Mouse (Mus musculus) ES-Bruce4 (cell line): ENCODE data around the gene Fgf18. TPM values are rescaled to one million over a fixed set of nuclear protein-coding genes. Genes with fewer than 3 reads are reported as not detected.

ENCODE experiments used
- H3K27ac ChIP-seq: 2 replicates; pipeline ENCODE4 v1.5.1; 2012; ENCODE audit warnings: low read length, inconsistent platforms; ENCODE audit not compliant: insufficient read depth
- H3K27me3 ChIP-seq: 2 replicates; pipeline ENCODE4 v1.6.1; 2012; ENCODE audit warnings: mild to moderate bottlenecking, low read length, inconsistent platforms; ENCODE audit not compliant: control insufficient read depth, poor library complexity, insufficient read depth, severe bottlenecking
- H3K36me3 ChIP-seq: 2 replicates; pipeline ENCODE4 v1.6.1; 2012; ENCODE audit warnings: inconsistent platforms, mild to moderate bottlenecking, low read length, moderate library complexity; ENCODE audit not compliant: control insufficient read depth, poor library complexity, insufficient read depth, severe bottlenecking
- H3K4me1 ChIP-seq: one replicate; pipeline ENCODE4 v1.8.1; 2011; ENCODE audit warnings: low read length; ENCODE audit not compliant: control insufficient read depth, insufficient read depth
- H3K4me3 ChIP-seq: 2 replicates; pipeline ENCODE4 v1.5.1; 2011; ENCODE audit warnings: low read depth, mild to moderate bottlenecking, low read length
- H3K9ac ChIP-seq: 2 replicates; pipeline ENCODE4 v1.6.1; 2012; ENCODE audit warnings: low read depth, mild to moderate bottlenecking, inconsistent platforms; ENCODE audit not compliant: poor library complexity, severe bottlenecking
- H3K9me3 ChIP-seq: replicated peaks from 2 replicates; pipeline ENCODE4 v1.6.1; 2012; ENCODE audit warnings: mild to moderate bottlenecking, low read length, inconsistent platforms; ENCODE audit not compliant: control insufficient read depth, poor library complexity, insufficient read depth, severe bottlenecking
- CTCF ChIP-seq: IDR thresholded peaks from one replicate; pipeline ENCODE4 v1.8.1; 2011; ENCODE audit warnings: low read depth, low read length
- EP300 ChIP-seq: IDR thresholded peaks from 2 replicates; pipeline ENCODE4 v1.6.1; 2011; ENCODE audit warnings: low read depth, low read length; ENCODE audit not compliant: insufficient read depth
- POLR2A ChIP-seq: IDR thresholded peaks from one replicate; pipeline ENCODE4 v1.8.1; 2011; ENCODE audit warnings: low read length; ENCODE audit not compliant: insufficient read depth
- polyA plus RNA-seq: library from polyadenylated mRNA; stranded (reverse); fragments of >200 nt; gene quantifications from 2 replicates; pipeline ENCODE4 v1.2.4, GENCODE M21; 2011; ENCODE audit warnings: low read depth; ENCODE audit not compliant: missing spikeins, insufficient read depth, insufficient read length

Fgf18 gene
- polyA plus RNA-seq, 1 experiment, result 0.82 TPM

DNA sequence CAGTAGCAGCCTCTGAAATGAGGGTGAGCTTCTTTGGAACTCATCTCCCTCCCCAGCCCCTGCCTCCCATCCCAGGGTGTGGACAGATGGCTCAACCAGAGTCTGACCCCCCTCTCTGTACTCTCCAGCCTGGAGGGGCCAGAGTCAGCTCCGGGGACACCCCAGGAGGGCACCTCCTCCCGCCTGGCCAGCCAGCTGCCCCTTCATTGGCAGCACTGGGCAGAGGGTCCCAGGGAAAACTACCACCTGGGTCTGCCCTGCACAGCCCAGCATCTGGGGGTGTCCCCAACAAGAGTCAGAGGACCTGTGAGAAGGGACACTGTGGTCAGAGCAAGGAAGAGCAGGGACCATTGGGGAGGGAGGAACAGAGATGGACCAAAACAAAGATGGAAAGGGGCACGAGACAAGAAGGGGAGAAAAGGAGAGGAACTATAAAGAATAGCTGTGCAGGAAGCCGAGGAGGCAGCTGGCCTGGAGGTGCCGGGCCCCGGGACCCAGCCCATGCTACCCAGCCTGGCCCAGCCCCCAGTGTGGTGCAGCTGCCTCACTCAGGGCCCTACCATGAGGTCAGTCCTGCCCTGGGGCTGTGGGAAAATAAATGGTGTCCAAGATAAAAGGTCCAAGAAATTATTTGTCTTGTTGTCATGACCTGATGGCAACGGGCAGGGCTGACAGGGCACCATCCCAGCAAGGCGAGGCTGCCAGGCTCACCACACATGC, 14.4 kb downstream of the Fgf18 start:
- Histone ChIP-seq H3K4me3 (no peak overlapping the region), H3K27me3 (no peaks in the 10 kb centered on the region), H3K9ac (no peak overlapping the region), H3K27ac (no peak overlapping the region), H3K4me1 (no peaks in the 10 kb centered on the region), H3K9me3 (no peaks in the 10 kb centered on the region), H3K36me3 (no peaks in the 10 kb centered on the region)
- TF ChIP-seq EP300, result no peak
- TF ChIP-seq CTCF, result no peak
- TF ChIP-seq POLR2A, result no peak

- no peak overlapping the region for H3K9ac ChIP-seq
- H3K4me1 ChIP-seq, result peaks cover 2% of the 10 kb centered on the region
- H3K36me3 ChIP-seq, result no peaks in the 10 kb centered on the region
- H3K9me3 ChIP-seq, result no peaks in the 10 kb centered on the region
- H3K27ac ChIP-seq, result no peak overlapping the region
- no peaks in the 10 kb centered on the region; the same call in 1 of the 2 replicates for H3K27me3 ChIP-seq
- TF ChIP-seq CTCF (no peak), POLR2A (no peak), EP300 (no peak)
- no peak overlapping the region for H3K4me3 ChIP-seq
Measured at GRCm38 (mm10) chr11:33127058-33127457, 20.1 kb downstream of the Fgf18 start.

DNA sequence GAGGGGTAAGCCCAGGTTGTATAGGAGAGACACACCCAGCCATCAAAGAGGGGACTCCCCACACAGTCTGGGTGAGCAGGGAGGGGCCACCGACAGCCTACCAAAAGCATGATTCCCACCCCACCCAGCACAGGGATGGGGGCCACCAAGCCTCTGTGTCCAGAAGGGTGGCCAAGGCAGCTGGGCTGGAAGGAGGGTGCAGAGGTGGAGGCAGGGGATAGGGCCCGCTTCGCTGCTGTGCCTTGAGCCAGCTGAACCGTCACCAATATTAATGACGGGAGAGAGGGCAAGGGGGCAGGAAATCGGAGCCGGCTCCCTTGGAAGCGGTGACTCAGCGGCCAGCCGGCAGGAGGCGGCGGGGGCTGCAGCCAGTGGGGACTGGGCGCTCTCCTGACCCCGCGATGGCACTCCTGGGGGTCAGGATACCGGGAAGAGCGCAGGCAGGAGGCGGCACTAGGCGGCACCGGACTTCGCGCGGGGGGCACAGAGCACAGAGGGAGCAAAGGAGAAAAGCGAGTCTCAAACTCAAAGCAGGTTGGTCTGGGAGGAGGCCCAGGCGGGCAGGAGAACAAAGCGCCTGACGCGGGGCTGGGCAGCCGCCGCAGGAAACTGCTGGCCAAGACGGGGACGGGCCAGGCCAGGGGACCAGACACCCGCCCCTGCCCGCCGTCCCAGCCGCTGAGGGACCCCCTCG, 24.5 kb downstream of the Fgf18 start:
- Histone ChIP-seq H3K9me3 (no peaks in the 10 kb centered on the region), H3K36me3 (no peaks in the 10 kb centered on the region), H3K27ac (no peak overlapping the region), H3K4me3 (peak overlapping the region; percentile 49), H3K27me3 (no peaks in the 10 kb centered on the region; the same call in 1 of the 2 replicates), H3K9ac (peak overlapping the region; percentile 36), H3K4me1 (peaks cover 2% of the 10 kb centered on the region)
- no peak for TF ChIP-seq EP300
- no peak for TF ChIP-seq POLR2A
- TF ChIP-seq CTCF, result no peak

DNA sequence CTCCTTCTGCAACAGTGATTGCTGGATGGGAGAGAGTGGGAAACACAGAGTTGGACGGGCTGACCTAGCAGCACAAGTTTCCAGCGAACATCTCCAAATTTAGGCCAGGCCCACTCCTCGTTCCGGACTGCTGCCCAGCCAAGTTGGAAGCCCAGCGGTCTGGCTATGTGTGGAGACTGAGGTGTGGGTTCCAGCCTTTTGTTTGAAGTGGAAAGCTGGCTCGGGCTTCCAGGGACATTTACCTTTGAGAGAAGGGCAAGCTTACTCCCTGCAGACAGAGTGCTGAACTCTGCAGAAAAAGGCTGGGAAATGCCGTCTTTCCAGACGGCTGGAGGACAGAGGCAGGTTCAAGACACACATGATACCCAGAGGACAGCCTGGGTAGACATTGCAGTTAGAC, 27.6 kb downstream of the Fgf18 start:
- H3K9me3 ChIP-seq, result no peaks in the 10 kb centered on the region

GRCm38 (mm10) chr11:33119116-33119515, 28.1 kb downstream of the Fgf18 start:
- TF ChIP-seq CTCF (no peak), POLR2A (no peak), EP300 (no peak)
- Histone ChIP-seq H3K36me3 (no peaks in the 10 kb centered on the region), H3K4me3 (no peak overlapping the region), H3K9ac (no peak overlapping the region), H3K27me3 (no peaks in the 10 kb centered on the region; the same call in 1 of the 2 replicates), H3K4me1 (peaks cover 2% of the 10 kb centered on the region), H3K27ac (no peak overlapping the region), H3K9me3 (no peaks in the 10 kb centered on the region)

More for the DNA sequence above, 27.6 kb downstream of the Fgf18 start:
- no peak overlapping the region for H3K27ac ChIP-seq
- no peaks in the 10 kb centered on the region for H3K36me3 ChIP-seq
- H3K4me1 ChIP-seq, result peaks cover 2% of the 10 kb centered on the region
- H3K9ac ChIP-seq, result no peak overlapping the region
- H3K4me3 ChIP-seq, result no peak overlapping the region
- TF ChIP-seq POLR2A (no peak), EP300 (no peak), CTCF (no peak)
- no peaks in the 10 kb centered on the region; the same call in 1 of the 2 replicates for H3K27me3 ChIP-seq

- no peaks in the 10 kb centered on the region; the same call in 1 of the 2 replicates for H3K27me3 ChIP-seq
- no peak for TF ChIP-seq CTCF
- no peak for TF ChIP-seq POLR2A
- no peak for TF ChIP-seq EP300
- no peak overlapping the region for H3K27ac ChIP-seq
- H3K4me1 ChIP-seq, result peaks cover 2% of the 10 kb centered on the region
- no peaks in the 10 kb centered on the region for H3K9me3 ChIP-seq
- H3K36me3 ChIP-seq, result no peaks in the 10 kb centered on the region
- no peak overlapping the region for H3K9ac ChIP-seq
- H3K4me3 ChIP-seq, result no peak overlapping the region
Measured at GRCm38 (mm10) chr11:33118480-33118879, 28.7 kb downstream of the Fgf18 start.
